Mouse (Mus musculus) heart, postnatal 4 days (tissue): ENCODE measurements at regions not wholly inside any gene's neighbourhood (a gene's known extent, or its start where the extent isn't known, plus 50 kb on each side); places are given as distances from the start of the nearest gene placed in this dataset.

Experiments used
- DNase-seq: peaks from one replicate; pipeline ENCODE4 v3.0.0; 2021

- no peak for DNase-seq
Measured at GRCm38 (mm10) chr5:132759751-132760150, 216.6 kb upstream of the Auts2 start.

GRCm38 (mm10) chr5:132758941-132759340, 215.8 kb upstream of the Auts2 start:
- no peak for DNase-seq

GRCm38 (mm10) chr5:132737966-132738365, 194.8 kb upstream of the Auts2 start:
- no peak for DNase-seq

DNA sequence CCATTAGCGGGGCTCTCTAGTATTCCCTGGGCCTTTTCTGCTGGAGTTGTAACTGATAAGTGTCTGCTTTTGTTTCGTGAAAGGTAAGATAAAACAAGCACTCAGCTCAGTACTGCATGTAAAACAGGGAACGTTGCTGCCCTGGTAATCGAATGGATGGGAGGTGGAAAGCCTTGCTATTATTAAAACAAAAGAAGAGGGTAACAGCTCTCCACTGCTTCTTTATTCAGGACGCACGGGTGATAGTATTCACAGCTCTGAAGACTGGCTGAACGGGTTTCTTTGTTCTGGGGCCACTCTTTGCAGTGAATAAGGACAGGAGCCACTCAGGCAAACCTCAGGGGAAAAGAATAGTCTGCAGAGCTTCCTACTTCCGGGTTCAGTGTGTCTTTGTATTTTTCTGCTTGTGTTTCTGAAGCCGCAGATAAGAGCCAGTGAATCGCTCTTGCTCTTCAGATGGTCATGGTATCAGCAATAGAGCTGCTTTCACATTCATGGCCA, 185.6 kb upstream of the Auts2 start:
- no peak for DNase-seq

- no peak for DNase-seq
Measured at GRCm38 (mm10) chr5:132724467-132724866, 181.3 kb upstream of the Auts2 start.

- no peak for DNase-seq
Measured at GRCm38 (mm10) chr5:132710301-132710700, 167.2 kb upstream of the Auts2 start.

DNA sequence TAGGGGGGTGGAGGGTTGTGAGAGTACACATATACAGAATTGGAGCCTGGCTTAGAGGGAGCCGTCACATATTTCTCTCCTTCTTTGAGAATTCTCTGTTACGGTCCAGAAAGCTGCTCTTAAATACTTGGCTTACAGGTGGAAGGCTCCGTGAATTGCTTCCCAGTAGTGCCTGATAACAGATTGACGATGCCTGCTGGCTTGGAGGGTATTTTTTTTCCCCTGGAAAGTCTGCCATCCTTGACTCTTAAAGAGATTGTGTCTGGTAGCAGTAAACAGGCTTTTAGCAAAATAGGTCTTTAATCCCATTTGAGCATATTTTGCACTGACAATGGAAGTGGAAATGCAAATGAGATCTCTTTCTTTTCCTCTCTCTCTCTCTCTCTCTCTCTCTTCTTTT, 164.4 kb upstream of the Auts2 start:
- DNase-seq, result no peak

DNA sequence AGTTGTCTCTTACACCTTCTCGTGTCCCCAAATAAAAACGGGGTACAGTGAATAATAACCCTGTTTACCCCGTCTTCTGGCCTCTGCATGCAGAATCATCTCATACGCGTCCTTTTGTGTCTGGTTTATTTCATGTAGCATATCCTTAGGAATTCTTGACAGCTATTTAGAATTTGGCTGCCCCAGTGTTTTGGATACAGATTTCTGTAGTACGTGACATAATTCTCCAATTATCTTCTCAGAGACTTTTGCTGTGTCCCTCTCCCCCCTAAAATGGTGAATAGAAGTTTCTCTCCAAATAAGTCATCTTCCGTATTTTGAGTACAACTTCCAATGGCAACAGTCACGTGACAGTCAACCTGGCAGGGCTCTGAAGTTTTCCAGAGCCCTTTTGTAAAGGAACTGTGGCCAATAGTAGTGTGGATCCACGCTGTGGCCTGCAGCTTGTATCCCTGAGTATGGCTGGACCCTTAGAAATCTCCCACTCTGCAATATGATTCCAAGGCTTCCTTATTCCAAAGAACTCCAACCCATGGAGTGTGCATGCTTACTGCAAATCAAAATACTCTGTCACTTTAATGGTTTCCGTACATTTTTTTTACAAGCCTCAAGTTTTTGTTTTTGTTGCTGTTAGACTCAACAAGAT, 160.4 kb upstream of the Auts2 start:
- DNase-seq, result peak; percentile 33

GRCm38 (mm10) chr5:132702573-132702972, 159.4 kb upstream of the Auts2 start:
- DNase-seq, result no peak

DNA sequence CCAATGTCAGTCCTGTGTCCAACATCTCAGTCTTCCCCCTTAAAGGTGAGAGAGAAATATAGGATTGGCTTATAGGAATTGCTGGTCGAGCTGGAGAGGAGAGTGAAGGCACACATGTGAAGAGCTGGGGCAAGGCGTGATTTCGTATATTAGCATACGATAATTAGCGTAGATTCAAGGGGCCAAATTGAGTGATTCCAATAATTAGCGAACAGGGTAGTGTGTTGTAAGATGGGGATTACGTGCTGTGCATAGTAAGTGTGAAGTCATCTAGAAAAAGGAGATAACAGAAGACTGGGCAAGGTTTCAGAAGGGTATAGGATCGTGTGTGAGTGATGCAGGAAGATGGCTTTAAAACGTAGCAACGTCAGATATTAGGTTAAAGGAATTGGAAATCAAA, 147.6 kb upstream of the Auts2 start:
- no peak for DNase-seq

DNA sequence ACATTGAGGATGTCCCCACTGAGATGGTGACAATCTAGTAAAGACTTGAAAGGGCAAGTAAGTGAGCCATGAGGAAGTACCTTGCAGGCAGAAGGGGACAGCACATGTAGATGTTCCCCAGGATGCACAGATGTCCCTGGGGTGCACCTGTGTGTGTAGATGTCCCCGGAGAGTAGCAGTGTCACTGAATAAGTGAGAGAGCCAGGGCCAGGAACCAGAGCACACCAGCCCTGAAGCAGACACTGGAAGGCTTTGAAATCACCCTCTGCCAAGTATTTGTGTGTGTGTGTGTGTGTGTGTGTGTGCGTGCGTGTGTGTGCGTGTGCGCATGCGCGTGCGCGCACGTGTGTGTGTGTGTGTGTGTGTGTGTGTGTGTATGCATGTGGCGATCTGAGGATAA, 132.1 kb upstream of the Auts2 start:
- no peak for DNase-seq

GRCm38 (mm10) chr5:132673599-132674305, 130.6 kb upstream of the Auts2 start:
- peak; percentile 15 for DNase-seq

DNA sequence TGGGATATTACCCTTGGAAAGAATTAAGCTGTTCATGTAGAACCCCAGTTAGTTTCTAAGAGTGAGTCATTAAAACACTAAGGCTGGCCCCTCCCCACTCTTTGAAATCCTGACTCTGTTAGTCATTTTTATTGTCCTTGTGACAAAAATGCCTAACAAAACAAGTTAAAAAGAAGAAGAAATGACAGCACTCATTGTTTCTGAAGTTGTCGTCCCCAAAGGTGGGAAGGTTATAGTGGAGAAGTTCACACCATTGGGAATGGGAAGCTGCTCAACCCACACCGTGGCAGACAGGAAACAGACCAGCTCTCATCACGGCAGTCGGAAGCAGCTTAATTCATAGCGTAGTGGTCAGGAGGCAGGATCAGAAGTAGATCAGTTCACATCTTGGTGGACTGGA, 128.4 kb upstream of the Auts2 start:
- no peak for DNase-seq

DNA sequence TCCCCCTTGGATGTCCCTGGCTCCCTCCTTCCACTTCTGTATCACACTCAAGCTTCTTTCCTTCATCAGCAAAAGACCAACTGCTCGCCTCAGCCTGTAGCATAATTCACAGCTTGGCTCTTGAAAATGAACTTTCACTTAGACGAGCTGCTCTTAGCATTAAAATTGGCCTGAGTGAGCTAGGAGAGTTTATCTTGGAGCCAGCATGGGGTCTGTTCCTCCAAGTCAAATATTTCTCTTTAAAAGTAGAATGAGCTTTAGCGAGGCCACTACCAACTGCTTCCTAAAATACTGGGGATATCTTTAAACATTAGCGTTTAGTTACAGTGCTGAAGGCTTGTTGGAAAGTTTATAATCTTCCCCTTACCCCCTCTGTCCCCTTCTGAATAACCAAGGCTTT, 124.2 kb upstream of the Auts2 start:
- no peak for DNase-seq

- no peak for DNase-seq
Measured at GRCm38 (mm10) chr5:132661266-132661665, 118.1 kb upstream of the Auts2 start.

GRCm38 (mm10) chr5:132660036-132660435, 116.9 kb upstream of the Auts2 start:
- no peak for DNase-seq

- no peak for DNase-seq
Measured at GRCm38 (mm10) chr5:132654382-132654781, 111.2 kb upstream of the Auts2 start.

GRCm38 (mm10) chr5:132653694-132654300, 110.7 kb upstream of the Auts2 start:
- peak; percentile 20 for DNase-seq

DNA sequence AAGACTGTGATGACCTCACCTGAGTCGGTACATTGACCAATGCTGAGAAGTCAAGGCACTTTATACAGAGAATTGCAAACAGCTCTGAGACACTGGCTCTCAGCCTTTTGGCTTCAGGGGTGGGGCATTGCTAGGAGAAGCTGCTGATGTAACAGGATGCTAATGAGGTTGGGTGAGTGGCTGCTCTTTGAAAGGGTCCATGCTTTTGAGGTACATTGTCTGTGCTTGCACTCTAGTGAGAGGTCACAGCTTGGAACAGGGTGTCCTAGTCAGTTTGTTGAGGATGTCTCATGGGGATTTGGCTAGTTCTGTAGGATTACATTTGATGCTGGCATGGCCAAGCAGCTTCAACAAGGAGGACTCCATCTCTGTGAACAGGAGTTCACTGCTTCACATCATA, 109.1 kb upstream of the Auts2 start:
- no peak for DNase-seq

DNA sequence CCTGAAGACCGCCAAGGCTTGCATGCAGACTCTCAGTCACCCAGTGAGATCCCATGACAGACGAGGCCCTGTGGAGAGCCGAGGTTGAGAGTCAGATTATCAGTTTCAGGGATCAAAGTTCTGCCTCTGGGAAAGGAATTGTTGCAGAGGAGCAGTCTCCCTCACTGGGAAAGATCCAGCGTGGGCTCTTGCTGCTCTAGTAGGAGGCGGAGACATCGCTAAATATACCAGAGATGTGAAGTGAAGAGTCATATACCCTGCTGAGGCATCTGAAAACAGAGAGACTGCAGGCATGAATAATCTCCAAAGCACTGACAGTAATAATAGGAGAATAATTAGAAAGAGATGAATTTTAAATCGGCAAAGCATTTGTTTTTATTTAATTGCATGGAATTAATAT, 106.6 kb upstream of the Auts2 start:
- DNase-seq, result no peak

GRCm38 (mm10) chr5:132648751-132649150, 105.6 kb upstream of the Auts2 start:
- DNase-seq, result no peak

DNA sequence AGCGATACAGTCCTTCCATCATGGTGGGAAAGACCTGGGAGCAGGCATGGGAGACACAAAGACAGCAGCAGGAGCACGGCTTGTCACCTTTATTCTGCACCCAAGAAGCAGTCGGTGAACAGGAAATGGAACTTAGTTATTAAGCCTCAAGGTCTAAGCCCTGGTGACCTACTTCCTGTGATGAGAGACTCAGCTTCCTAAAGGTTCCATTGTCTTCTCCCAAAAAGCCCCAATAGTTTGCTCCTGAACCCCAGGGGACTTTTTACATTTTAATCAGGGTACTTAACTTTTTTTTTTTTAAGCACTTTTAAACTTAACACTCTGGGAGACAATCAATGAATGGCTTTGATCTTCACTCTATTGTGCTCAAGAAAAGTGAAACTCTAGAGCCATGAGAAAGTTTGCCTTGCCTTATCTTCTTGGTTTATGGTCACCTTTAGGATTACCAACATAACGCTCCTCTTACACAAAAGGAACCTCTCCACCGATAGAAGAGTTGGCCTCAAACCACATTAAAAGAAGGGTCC, 101.6 kb upstream of the Auts2 start:
- DNase-seq, result no peak

DNA sequence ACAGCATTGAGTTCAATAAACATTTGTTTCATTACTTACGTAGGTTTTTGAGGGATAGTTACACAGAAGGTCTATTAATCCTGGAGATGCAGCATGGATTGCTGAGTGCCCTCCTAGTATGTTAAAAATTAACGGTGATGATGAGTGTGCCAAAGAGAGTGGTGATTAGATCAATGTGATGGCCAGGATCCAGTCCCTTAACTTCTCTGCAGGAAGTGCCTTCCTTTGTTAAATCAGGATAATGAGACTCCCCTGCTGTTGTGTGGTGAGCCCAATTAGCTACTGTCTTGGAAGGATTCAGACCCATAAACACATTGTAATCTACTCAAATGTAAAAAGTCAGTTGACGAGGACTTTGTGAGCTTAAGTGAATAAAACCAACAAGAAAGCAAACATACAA, 100.1 kb upstream of the Auts2 start:
- DNase-seq, result no peak
